Mouse (Mus musculus) R1 (cell line): ENCODE data around the gene Prmt2.

Source experiments
- DNase-seq: peaks from one replicate; pipeline ENCODE4 v3.0.0-alpha.2; 2018; ENCODE audit warnings: low read depth, low spot score

Gene Prmt2

DNA sequence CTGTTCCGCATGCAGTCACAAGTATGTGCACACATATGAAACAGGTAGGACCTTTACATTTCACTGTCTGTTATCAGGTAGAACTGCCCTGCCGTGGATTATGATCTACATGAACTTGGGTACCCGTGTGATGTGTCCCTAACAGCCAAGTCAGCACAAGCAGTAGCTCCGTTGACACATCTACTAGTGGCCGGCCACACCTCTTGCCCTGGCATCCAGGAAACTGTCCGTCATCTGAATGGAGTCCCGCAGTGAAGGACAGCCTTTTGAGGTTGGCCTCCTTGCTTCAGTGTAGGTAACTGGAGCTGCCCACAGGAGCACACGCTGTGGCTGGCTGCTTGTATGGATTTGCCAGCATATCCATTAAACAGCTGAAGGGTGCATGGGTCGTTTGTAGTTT is 19.4 kb downstream of the Prmt2 start:
- no peak for DNase-seq

DNA sequence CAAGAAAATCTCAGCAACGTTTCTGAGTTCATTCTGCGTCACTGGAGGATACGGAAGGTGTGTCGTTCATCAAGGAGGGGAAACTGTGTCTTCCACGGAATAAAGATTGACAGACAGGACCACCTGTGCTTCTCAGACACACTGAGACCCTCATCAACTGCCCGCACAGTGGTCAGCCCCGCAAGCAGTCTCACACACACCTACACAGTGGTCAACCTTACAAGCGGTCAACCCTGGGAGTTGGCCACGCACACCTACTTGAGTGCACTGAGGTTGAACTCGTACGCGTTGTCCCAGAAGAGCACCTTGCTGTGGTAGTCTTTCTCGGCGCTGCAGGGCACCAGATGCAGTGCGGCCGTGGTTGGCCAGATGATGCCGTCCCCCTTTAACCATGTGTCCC is 20.6 kb downstream of the Prmt2 start:
- DNase-seq: no peak

DNA sequence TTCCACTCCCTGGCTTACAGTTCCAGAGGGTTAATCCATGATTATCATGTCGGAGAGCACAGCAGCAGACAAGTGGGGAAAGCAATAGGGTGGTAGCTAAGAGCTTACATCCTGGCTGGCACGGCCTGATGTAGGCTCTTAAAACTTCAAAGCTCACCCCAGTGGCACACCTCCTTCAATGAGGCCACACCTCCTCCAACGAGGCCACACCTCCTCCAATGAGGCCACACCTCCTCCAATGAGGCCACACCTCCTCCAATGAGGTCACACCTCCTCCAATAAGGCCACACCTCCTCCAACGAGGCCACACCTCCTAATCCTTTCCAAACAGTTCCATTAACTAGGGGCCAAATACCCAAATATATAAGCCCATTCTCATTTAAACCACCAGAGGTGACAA is 23.5 kb downstream of the Prmt2 start:
- peak; percentile 9 for DNase-seq

DNA sequence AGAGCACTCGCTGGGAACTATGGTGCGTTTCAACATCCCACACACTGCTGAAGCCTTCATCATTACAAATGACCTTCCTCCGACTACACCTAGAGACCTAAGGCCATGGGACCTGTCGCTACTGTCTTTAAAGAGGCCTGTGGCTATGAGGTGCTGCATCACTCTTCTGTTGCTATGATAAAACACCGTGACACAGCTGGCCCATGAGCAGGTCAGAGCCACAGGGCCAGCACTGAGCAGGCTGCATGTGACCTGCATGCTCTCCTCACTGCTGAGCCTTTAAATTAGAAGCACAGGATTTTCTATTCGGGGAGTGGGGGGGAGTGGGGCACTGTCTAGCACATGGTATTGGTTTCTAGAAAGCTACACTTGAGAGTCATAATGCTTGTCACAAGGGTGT is 25.5 kb downstream of the Prmt2 start:
- DNase-seq: no peak

DNA sequence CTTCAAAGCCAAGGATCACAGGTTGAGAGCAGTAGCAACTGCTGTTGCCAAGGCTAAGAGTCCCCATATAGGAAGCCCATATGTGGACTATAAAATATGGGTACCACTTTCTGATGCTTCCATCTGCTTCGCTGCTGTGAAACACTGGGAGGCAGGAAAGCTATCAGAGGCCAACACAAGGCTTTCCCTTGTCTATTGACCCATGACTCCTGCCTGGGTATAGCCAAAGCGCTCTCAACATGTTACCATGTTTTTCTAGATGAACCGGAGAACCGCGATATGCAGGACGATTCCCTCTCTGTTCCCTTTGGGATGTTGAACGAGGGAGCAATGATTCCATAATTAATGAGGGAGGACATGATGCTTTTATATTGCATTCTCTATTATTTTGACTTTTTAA is 26.9 kb downstream of the Prmt2 start:
- DNase-seq: no peak

DNA sequence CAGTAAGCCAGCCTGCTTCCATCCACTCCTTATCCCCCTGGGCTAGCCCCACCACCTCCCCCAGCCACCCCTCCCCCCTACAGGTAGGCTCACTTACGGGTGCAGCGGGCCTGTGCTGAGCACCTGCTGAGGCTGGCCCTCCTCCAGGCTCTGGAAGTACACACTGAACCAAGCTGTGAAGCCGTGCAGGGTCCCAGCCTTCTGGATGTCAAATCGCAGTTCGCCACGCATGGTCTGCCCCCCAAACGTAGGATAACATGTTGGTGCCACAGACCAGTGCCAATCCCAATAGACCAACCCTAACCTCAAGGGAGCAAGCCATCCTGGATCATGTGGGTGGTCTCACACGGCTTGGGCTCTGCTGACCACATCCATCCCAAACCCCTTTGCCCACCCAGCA is 28.4 kb downstream of the Prmt2 start:
- no peak for DNase-seq

DNA sequence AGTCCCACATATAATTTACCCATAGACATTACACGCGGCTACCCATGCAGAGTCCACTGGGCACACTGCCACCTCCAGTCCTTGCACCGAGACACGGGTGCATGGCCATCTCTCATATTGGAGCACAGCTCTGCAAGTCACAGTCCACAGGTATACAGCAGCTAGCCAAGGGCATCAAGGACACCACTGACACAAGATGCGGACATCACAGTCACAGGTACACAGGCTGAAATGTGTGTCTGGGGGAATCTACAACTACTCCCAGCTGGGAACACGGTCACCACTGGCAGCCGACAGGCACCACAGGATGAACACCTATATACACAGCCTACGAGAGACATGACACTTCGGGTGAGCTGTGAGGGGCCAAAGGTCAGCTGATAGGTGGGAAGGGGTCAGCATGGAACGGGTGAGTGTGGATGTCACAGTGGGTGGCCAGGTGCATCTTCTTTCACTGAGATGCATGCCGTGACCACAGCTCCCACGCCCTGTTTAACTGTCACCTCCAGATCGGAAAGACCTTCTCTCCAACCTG is 30.3 kb downstream of the Prmt2 start:
- no peak for DNase-seq

DNA sequence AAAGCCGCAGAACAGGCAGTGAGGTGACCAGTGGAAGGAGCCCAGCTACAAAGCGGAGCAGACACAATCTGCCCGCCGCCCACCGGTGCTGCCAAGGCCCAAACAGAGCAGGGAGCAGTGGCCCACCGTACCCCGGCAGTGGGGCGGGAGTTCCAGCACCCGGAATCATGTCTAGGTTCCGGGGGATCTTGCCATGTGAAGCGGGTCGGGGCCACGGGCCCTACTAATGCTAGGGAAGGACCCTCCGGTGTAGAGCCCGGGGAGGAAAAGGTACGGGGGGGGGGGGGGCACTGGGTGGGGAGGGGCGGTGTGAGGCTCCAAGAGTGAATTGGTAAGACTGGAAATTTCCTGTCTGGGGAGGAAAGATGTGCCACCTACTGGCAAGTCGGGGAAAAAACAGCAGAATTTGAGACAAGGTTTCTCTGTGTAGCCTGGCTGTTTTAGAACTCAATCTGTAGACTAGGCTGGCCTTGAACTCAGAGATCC is 33.8 kb downstream of the Prmt2 start:
- DNase-seq: peak; percentile 70

DNA sequence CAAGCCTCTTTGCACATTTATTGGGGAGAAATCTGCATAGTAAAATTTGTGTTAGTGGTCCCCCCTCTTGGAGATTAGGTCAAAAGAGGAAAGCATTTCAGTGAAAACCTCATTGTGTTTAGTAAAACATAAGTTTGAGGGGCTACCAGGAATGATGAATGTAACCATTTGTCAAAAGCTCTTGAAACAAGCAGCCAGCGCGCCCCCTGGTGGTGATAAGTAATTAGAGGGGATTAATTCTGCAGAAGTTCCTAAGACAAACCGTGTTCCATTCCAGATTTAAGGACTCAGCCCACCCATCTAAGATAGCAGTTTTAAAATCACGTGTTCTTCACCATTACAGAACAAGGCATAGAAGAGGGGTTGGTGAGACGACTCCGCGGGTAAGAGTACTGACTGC is 35.7 kb downstream of the Prmt2 start:
- DNase-seq: peak; percentile 86

DNA sequence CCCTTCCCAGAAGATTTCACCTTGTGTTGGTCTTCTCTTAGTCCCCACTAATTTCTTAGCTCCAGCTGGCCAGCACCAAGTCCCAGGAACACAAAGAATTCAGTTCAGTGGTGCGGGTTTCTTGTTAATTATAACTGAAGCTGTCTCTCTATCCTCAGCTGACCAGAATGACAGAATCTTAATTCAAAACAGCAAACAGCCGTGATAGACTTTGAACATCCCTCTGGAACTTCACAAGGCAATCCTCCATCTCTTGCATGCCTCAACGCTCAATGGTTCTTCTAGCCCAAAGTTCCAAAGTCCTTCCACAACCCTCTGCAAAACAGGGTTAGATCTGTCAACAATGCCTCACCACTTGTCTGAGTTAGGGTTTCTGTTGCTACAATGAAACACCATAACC is 36.2 kb downstream of the Prmt2 start:
- no peak for DNase-seq

DNA sequence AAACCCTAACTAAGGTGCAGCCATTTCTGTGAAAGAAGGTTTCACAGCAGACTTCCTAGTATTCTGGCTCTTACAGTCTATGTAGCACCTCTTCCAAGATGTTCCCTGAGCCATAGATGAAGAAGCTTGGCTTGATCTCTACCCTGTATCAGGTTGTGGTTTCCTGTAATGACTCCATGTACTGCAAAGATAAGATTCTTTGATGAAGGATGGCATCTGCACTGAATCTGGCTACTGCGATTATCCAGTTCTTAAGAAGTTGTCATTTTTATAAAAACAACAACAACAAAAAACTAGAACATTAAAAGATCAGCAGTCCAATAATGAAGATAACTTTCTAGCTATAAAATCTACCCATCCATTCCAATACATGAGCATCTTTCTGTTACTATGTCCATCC is 49.7 kb downstream of the Prmt2 start:
- DNase-seq: no peak

DNA sequence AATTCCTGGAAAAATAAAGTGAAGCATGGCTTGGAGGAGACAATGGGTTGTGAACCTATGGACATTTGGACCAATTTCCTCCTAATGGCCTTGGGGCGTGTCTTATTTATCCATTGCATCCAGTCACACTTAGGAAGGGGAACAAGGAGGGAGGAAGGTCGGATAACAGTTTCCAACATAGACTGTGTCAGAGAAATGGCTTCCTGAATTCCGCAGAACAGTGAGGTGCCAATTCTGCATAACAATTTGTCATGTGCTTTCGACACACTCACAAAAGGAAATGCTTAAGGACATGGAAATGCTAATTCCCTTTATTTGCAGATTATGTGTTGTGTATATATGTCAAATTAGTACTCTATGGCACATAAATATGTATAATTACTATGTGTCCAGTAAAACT is 52.4 kb downstream of the Prmt2 start:
- DNase-seq: peak; percentile 84

DNA sequence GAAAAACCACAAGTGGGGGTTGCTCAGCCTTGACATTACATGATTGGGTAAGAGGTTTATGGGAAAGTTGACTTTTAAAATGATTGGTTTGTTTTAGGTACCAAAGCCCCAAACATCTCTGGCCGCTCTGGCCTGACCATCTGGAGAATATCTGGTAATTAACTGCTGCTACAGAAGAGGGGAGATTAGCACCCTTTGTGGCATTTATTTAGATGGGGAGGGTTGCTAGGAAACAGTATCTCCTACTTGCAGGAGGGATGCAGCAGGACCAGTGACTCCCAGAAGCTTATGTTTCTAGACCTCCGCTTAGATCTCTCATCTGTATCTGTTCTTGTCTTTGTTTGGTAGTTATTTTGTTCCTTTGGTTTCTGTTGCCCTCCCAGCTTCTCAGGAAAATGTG is 62.8 kb downstream of the Prmt2 start:
- DNase-seq: no peak

DNA sequence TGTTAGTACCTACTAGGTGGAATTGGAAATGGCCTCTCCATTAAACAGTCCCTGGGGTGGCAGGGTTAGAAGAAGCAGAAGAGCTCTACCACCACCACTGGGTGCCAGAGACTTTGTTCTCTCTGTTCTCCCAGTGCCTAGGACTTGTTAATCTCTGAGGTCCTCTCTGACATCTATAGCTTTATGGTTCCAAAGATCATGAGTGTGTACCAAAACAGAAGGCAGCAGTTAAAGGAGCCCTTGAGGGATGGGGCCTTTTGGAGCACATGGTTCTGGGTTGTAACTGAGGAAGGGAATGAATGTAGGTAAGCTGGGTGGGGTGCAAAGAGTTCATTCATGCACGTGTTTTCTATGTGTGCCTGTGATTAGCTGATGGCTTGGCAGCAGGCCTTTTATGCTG is 79.7 kb downstream of the Prmt2 start:
- no peak for DNase-seq

DNA sequence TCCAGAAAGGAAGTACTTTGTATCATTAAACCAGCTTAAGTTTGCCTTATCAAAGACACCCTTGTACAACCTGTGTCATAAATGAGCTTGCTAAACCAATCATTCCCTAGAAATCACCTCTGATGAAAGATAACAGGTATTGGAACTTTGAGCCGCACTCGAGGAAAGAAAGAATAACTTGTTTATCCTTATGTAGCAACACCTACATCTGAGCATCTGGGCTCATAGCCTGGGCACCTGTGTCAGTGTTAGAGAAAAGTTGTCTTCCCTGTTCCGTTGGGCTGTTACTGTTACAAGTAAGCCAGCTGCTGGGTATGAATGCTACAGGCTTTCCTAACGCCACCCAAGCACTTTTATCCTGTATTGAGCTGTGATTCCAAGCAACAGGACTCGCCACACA is 80.1 kb downstream of the Prmt2 start:
- DNase-seq: no peak
